Mouse (Mus musculus) intestine, embryonic 15.5 days (tissue): ENCODE results near the gene Lpar3. TPM values are rescaled to one million over a fixed set of nuclear protein-coding genes. Genes with fewer than 3 reads are reported as not detected.

ENCODE experiments used
- ATAC-seq: fragments of 200-750 bp; cut with Nextera tagmentation; 2 replicates; pipeline ENCODE4 v1.8.0; 2017; ENCODE audit warnings: moderate TSS enrichment, moderate library complexity
- H3K27ac ChIP-seq: fragments of 300-500 bp; sonication (generic); 2 replicates; pipeline ENCODE4 v1.5.1; 2015; ENCODE audit warnings: mild to moderate bottlenecking, inconsistent platforms
- H3K27me3 ChIP-seq: fragments of 300-500 bp; sonication (generic); replicated peaks from 2 replicates; pipeline ENCODE4 v1.6.1; 2015; ENCODE audit warnings: inconsistent platforms
- H3K36me3 ChIP-seq: fragments of 300-500 bp; sonication (generic); 2 replicates; pipeline ENCODE4 v1.6.1; 2015; ENCODE audit warnings: inconsistent platforms
- H3K4me1 ChIP-seq: fragments of 300-500 bp; sonication (generic); replicated peaks from 2 replicates; pipeline ENCODE4 v1.6.1; 2015; ENCODE audit warnings: inconsistent platforms
- H3K4me2 ChIP-seq: fragments of 300-500 bp; sonication (generic); replicated peaks from 2 replicates; pipeline ENCODE4 v1.6.1; 2015; ENCODE audit warnings: mild to moderate bottlenecking, inconsistent platforms
- H3K4me3 ChIP-seq: fragments of 300-500 bp; sonication (generic); replicated peaks from 2 replicates; pipeline ENCODE4 v1.5.1; 2015; ENCODE audit warnings: inconsistent platforms
- H3K9ac ChIP-seq: fragments of 300-500 bp; sonication (generic); 2 replicates; pipeline ENCODE4 v1.6.1; 2015; ENCODE audit warnings: inconsistent platforms
- H3K9me3 ChIP-seq: fragments of 300-500 bp; sonication (generic); 2 replicates; pipeline ENCODE4 v1.6.1; 2016; ENCODE audit warnings: inconsistent platforms
- WGBS: fragments of 180-500 bp; shearing (Covaris S2); methylation state at CpG from one replicate; pipeline ENCODE4 v1.1.7; 2015; 5-methylcytosine and 5-hydroxymethylcytosine counted together
- polyA plus RNA-seq: library from polyadenylated mRNA; unstranded; fragments of >200 nt; fragmentation: Nextera tagmentation; extraction: Ambion mirVana; gene quantifications from 2 replicates; pipeline ENCODE4 v1.2.1, GENCODE M21; 2015

The Lpar3 gene
- polyA plus RNA-seq, 1 experiment from 2014 or later: 1.9 TPM

- no peak overlapping the region for H3K4me2 ChIP-seq
- no peaks in the 10 kb centered on the region for H3K27me3 ChIP-seq
- H3K36me3 ChIP-seq: no peaks in the 10 kb centered on the region
- no peaks in the 10 kb centered on the region for H3K4me1 ChIP-seq
- ATAC-seq: no peak
- 85% methylated on average over 14 of the region's 14 CpGs for WGBS
- no peak overlapping the region for H3K9ac ChIP-seq
- no peak overlapping the region for H3K27ac ChIP-seq
- no peak overlapping the region for H3K4me3 ChIP-seq
- H3K9me3 ChIP-seq: no peaks in the 10 kb centered on the region
These were observed 98.7 kb downstream of the Lpar3 start for GRCm38 (mm10) chr3:146319503-146319902.

- Histone ChIP-seq H3K4me3 (no peak overlapping the region), H3K4me2 (no peak overlapping the region), H3K27ac (no peak overlapping the region), H3K27me3 (no peaks in the 10 kb centered on the region), H3K9ac (no peak overlapping the region), H3K4me1 (peaks cover 12% of the 10 kb centered on the region), H3K36me3 (no peaks in the 10 kb centered on the region), H3K9me3 (no peaks in the 10 kb centered on the region)
- no peak for ATAC-seq
- WGBS: 74% methylated on average over 8 of the region's 8 CpGs
These were observed 104.2 kb downstream of the Lpar3 start for GRCm38 (mm10) chr3:146324949-146325348.

GRCm38 (mm10) chr3:146326743-146327536, 106.2 kb downstream of the Lpar3 start:
- ATAC-seq: no peak
- 52% methylated on average over 14 of the region's 17 CpGs for WGBS
- H3K9me3 ChIP-seq: no peaks in the 10 kb centered on the region
- H3K27me3 ChIP-seq: no peaks in the 10 kb centered on the region
- peaks cover 12% of the 10 kb centered on the region for H3K4me1 ChIP-seq
- peak overlapping the region; percentile 77 for H3K4me2 ChIP-seq
- H3K27ac ChIP-seq: no peak overlapping the region
- H3K9ac ChIP-seq: no peak overlapping the region
- no peaks in the 10 kb centered on the region for H3K36me3 ChIP-seq
- no peak overlapping the region for H3K4me3 ChIP-seq

GRCm38 (mm10) chr3:146327537-146328255, 106.9 kb downstream of the Lpar3 start:
- Histone ChIP-seq H3K4me1 (peaks cover 12% of the 10 kb centered on the region), H3K4me2 (peak overlapping the region; percentile 77), H3K27me3 (no peaks in the 10 kb centered on the region), H3K9me3 (no peaks in the 10 kb centered on the region), H3K36me3 (no peaks in the 10 kb centered on the region), H3K27ac (0 out of 2 replicates have a peak overlapping the region, but pooled peaks have one; percentile 7), H3K4me3 (peak overlapping the region; percentile 29), H3K9ac (peak overlapping the region; percentile 40; the same call in 1 of the 2 replicates)
- ATAC-seq: peak; percentile 91
- WGBS: 1% methylated on average over 13 of the region's 13 CpGs

GRCm38 (mm10) chr3:146328749-146329148, 108.0 kb downstream of the Lpar3 start:
- Histone ChIP-seq H3K4me3 (no peak overlapping the region), H3K4me1 (peaks cover 12% of the 10 kb centered on the region), H3K27ac (no peak overlapping the region), H3K9ac (no peak overlapping the region), H3K9me3 (no peaks in the 10 kb centered on the region), H3K36me3 (no peaks in the 10 kb centered on the region), H3K4me2 (peak overlapping the region; percentile 77), H3K27me3 (no peaks in the 10 kb centered on the region)
- peak; percentile 77 for ATAC-seq
- 14% methylated on average over 13 of the region's 13 CpGs for WGBS

- Histone ChIP-seq H3K4me3 (no peak overlapping the region), H3K4me1 (peaks cover 12% of the 10 kb centered on the region), H3K36me3 (no peaks in the 10 kb centered on the region), H3K9ac (no peak overlapping the region), H3K27me3 (no peaks in the 10 kb centered on the region), H3K4me2 (no peak overlapping the region), H3K9me3 (no peaks in the 10 kb centered on the region), H3K27ac (no peak overlapping the region)
- 73% methylated on average over 11 of the region's 11 CpGs for WGBS
- no peak for ATAC-seq
These were observed 111.1 kb downstream of the Lpar3 start for GRCm38 (mm10) chr3:146331819-146332218.

- Histone ChIP-seq H3K4me1 (peaks cover 9% of the 10 kb centered on the region; the same call in 1 of the 2 replicates), H3K27me3 (no peaks in the 10 kb centered on the region), H3K27ac (no peak overlapping the region), H3K9me3 (no peaks in the 10 kb centered on the region), H3K4me3 (no peak overlapping the region), H3K36me3 (no peaks in the 10 kb centered on the region), H3K4me2 (no peak overlapping the region), H3K9ac (no peak overlapping the region)
- 79% methylated on average over 3 of the region's 3 CpGs for WGBS
- ATAC-seq: no peak
These were observed 112.5 kb downstream of the Lpar3 start for GRCm38 (mm10) chr3:146333270-146333669.

- H3K9me3 ChIP-seq: no peaks in the 10 kb centered on the region
- no peak overlapping the region for H3K4me3 ChIP-seq
- WGBS: 68% methylated on average over 7 of the region's 7 CpGs
- H3K36me3 ChIP-seq: no peaks in the 10 kb centered on the region
- ATAC-seq: no peak
- peaks cover 3% of the 10 kb centered on the region; the same call in 1 of the 2 replicates for H3K4me1 ChIP-seq
- H3K9ac ChIP-seq: no peak overlapping the region
- no peak overlapping the region for H3K4me2 ChIP-seq
- H3K27ac ChIP-seq: no peak overlapping the region
- H3K27me3 ChIP-seq: no peaks in the 10 kb centered on the region
These were observed 113.3 kb downstream of the Lpar3 start for GRCm38 (mm10) chr3:146334070-146334469.

Other genes starting within 250 kb of the Lpar3 start
- 1.9 and 2.4 TPM in 2 replicates for gene Syde2, start 233.1 kb upstream of the Lpar3 start, polyA plus RNA-seq
- 0.38 TPM in 1 of 2 replicates, not detected in the other for gene Wdr63, start 112.8 kb upstream of the Lpar3 start, polyA plus RNA-seq
- gene Mcoln3, start 103.5 kb upstream of the Lpar3 start, polyA plus RNA-seq: 30.5 and 38.5 TPM in 2 replicates
- gene Mcoln2, start 71.1 kb upstream of the Lpar3 start, polyA plus RNA-seq: 7.9 and 8.3 TPM in 2 replicates
- 38.6 and 41.5 TPM in 2 replicates for gene Ssx2ip, start 183.7 kb downstream of the Lpar3 start, polyA plus RNA-seq
- 10.1 and 11.3 TPM in 2 replicates for gene Ctbs, start 228.8 kb downstream of the Lpar3 start, polyA plus RNA-seq